ENCODE assay signal across 8 mouse cellular contexts in the genomic region with DNA sequence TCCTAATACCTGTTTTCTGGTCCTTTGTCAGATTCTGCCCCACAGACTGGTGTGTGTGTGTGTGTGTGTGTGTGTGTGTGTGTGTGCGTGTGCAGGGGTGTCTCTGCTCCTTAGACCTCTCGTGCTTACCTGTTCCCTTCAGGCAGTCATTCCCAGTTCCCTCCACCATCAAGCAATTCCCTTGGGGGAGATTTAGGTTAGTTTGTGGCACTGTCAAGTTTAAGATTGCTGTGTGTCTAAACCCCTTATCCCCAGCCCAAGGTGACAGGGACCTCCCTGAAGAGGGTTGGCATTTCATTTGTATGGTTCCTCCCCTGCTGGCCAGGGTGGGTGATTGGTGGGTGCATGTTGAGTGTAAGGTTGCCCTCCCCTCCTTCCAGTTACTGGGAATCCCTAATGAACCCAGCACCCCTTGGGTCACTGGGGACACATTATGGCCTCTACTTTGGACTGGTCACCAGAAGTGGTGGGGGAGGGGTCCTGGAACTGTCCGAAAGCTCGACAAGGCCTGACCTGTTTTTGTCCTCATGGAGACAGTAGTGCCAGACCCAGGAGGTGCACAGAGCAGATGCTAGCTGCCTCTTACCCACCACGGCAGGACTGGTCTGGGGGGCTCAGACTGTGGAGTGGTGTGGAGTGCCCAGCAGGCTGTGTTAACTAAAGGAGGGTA. TPM values are rescaled to one million over a fixed set of nuclear protein-coding genes. Genes with fewer than 3 reads are reported as not detected.
DNase-seq lines count a peak whose midpoint lies in the region; ATAC-seq and TF ChIP-seq lines count a peak whose summit lies in the region.

No protein-coding gene starts in this region.

- no peak for TF ChIP-seq CTCF in gastrocnemius, adult 2 months (IDR thresholded peaks at IDR 0.05)

- H3K27me3 ChIP-seq in neural tube, embryonic 12.5 days (replicated peaks): no peaks in the 10 kb centered on the region
- no peaks in the 10 kb centered on the region for H3K27me3 ChIP-seq in limb, embryonic 10.5 days (ENCODE audit: low read depth, poor library complexity, severe bottlenecking)
- no peaks in the 10 kb centered on the region for H3K27me3 ChIP-seq in stomach, embryonic 15.5 days (replicated peaks)

- 73% methylated on average over 5 of the region's 5 CpGs for WGBS in neural tube, embryonic 12.5 days
- WGBS in limb, embryonic 10.5 days: 70% methylated on average over 5 of the region's 5 CpGs
- WGBS in stomach, embryonic 15.5 days: 43% methylated on average over 5 of the region's 5 CpGs

- intact Hi-C loops in gastrocnemius, adult 2 months (cut with DNase I): no loop called here

- no peaks in the 10 kb centered on the region for H3K36me3 ChIP-seq in neural tube, embryonic 12.5 days
- H3K36me3 ChIP-seq in limb, embryonic 10.5 days: no peaks in the 10 kb centered on the region
- H3K36me3 ChIP-seq in stomach, embryonic 15.5 days: no peaks in the 10 kb centered on the region

- ATAC-seq in neural tube, embryonic 12.5 days (ENCODE audit: low FRiP score, low read depth): no peak
- ATAC-seq in stomach, embryonic 15.5 days (ENCODE audit: insufficient read depth, low FRiP score, low read depth): no peak

- 0 out of 2 replicates have a peak overlapping the region, but pooled peaks have one; percentile 9 for H3K9ac ChIP-seq in neural tube, embryonic 12.5 days
- H3K9ac ChIP-seq in stomach, embryonic 15.5 days: peak overlapping the region; percentile 42; the same call in 1 of the 2 replicates

- DNase-seq in gastrocnemius, adult 2 months: no peak
- DNase-seq in gastrocnemius, adult 18-20 months (ENCODE audit: low spot score): no peak
- DNase-seq in neural tube, embryonic 10.5 days (ENCODE audit: extremely low spot score, low spot score): no peak
- DNase-seq in limb, embryonic 10.5 days (ENCODE audit: low spot score): no peak
- no peak for DNase-seq in frontal cortex, adult 2 months (ENCODE audit: extremely low spot score in 1 of 2, low spot score in 1 of 2)
- DNase-seq in embryo, embryonic 10.5 days (ENCODE audit: low spot score): no peak

- peak overlapping the region; percentile 67 for H3K4me3 ChIP-seq in gastrocnemius, adult 2 months
- no peak overlapping the region for H3K4me3 ChIP-seq in neural tube, embryonic 12.5 days
- H3K4me3 ChIP-seq in limb, embryonic 10.5 days: no peak overlapping the region
- peak overlapping the region; percentile 37 for H3K4me3 ChIP-seq in stomach, embryonic 15.5 days (replicated peaks)

- peak overlapping the region; percentile 85 for H3K27ac ChIP-seq in gastrocnemius, adult 2 months
- H3K27ac ChIP-seq in neural tube, embryonic 12.5 days: no peak overlapping the region
- H3K27ac ChIP-seq in limb, embryonic 10.5 days: peak overlapping the region; percentile 32
- H3K27ac ChIP-seq in stomach, embryonic 15.5 days: peak overlapping the region; percentile 93

- no peaks in the 10 kb centered on the region for H3K9me3 ChIP-seq in neural tube, embryonic 12.5 days
- no peaks in the 10 kb centered on the region for H3K9me3 ChIP-seq in limb, embryonic 10.5 days (replicated peaks)
- no peaks in the 10 kb centered on the region for H3K9me3 ChIP-seq in stomach, embryonic 15.5 days

- H3K4me2 ChIP-seq in neural tube, embryonic 12.5 days (replicated peaks): 0 out of 2 replicates have a peak overlapping the region, but pooled peaks have one; percentile 1
- peak overlapping the region; percentile 62 for H3K4me2 ChIP-seq in stomach, embryonic 15.5 days

- H3K4me1 ChIP-seq in neural tube, embryonic 12.5 days: peaks cover 4% of the 10 kb centered on the region; the same call in 1 of the 2 replicates
- peaks cover 31% of the 10 kb centered on the region for H3K4me1 ChIP-seq in limb, embryonic 10.5 days
- peaks cover 30% of the 10 kb centered on the region for H3K4me1 ChIP-seq in stomach, embryonic 15.5 days

RNA-seq across cellular contexts. Expression of gene Arap1, which starts 31.1 kb away (rescaled TPM):
- total RNA-seq in gastrocnemius, adult 2 months (2021): 10 to 100 TPM; 19.9 to 30.6 TPM
- 10 to 100 TPM; 18.6 to 21.4 TPM for total RNA-seq in gastrocnemius, adult 18-20 months (2021)
- polyA plus RNA-seq in neural tube, embryonic 12.5 days (2016; fragmentation: Nextera tagmentation; extraction: Ambion mirVana): 8.9 and 13.7 TPM in 2 replicates
- polyA plus RNA-seq in limb, embryonic 10.5 days (2016; fragmentation: Nextera tagmentation; extraction: Ambion mirVana): 13.1 and 20.5 TPM in 2 replicates
- polyA plus RNA-seq in stomach, embryonic 15.5 days (2015; fragmentation: Nextera tagmentation; extraction: Ambion mirVana): 88.7 and 92.5 TPM in 2 replicates
- 19.5 and 20.2 TPM in 2 replicates for polyA plus RNA-seq in frontal cortex, adult 2 months (2012; rRNA removed)

RNA-seq across cellular contexts. Expression of gene Gm45837, which starts 31.8 kb away (rescaled TPM):
- not detected for total RNA-seq in gastrocnemius, adult 2 months (2021)
- total RNA-seq in gastrocnemius, adult 18-20 months (2021): not detected
- not detected in 2 replicates for polyA plus RNA-seq in neural tube, embryonic 12.5 days (2016; fragmentation: Nextera tagmentation; extraction: Ambion mirVana)
- polyA plus RNA-seq in limb, embryonic 10.5 days (2016; fragmentation: Nextera tagmentation; extraction: Ambion mirVana): 0.06 TPM in 1 of 2 replicates, not detected in the other
- polyA plus RNA-seq in stomach, embryonic 15.5 days (2015; fragmentation: Nextera tagmentation; extraction: Ambion mirVana): 3.6 and 8.0 TPM in 2 replicates
- 1.5 and 2.3 TPM in 2 replicates for polyA plus RNA-seq in frontal cortex, adult 2 months (2012; rRNA removed)

RNA-seq across cellular contexts. Expression of gene Pde2a, which starts 42.6 kb away (rescaled TPM):
- total RNA-seq in gastrocnemius, adult 2 months (2021): 10 to 100 TPM; 21.2 to 28.5 TPM
- 10 to 100 TPM; 21.0 to 23.0 TPM for total RNA-seq in gastrocnemius, adult 18-20 months (2021)
- 30.7 and 40.0 TPM in 2 replicates for polyA plus RNA-seq in neural tube, embryonic 12.5 days (2016; fragmentation: Nextera tagmentation; extraction: Ambion mirVana)
- polyA plus RNA-seq in limb, embryonic 10.5 days (2016; fragmentation: Nextera tagmentation; extraction: Ambion mirVana): 9.2 and 9.3 TPM in 2 replicates
- polyA plus RNA-seq in stomach, embryonic 15.5 days (2015; fragmentation: Nextera tagmentation; extraction: Ambion mirVana): 9.1 and 15.9 TPM in 2 replicates
- 186 and 189 TPM in 2 replicates for polyA plus RNA-seq in frontal cortex, adult 2 months (2012; rRNA removed)

Comparison
In these comparisons a context has a peak if more than half of its experiments do, and no peak if none do; other contexts are left out.
1. H3K4me3 ChIP-seq: peak in gastrocnemius, adult 2 months (single experiment) and stomach, embryonic 15.5 days (single experiment); none in neural tube, embryonic 12.5 days (single experiment) and limb, embryonic 10.5 days (single experiment).